Mouse (Mus musculus): ENCODE measurements around the gene Tbc1d12. TPM values are rescaled to one million over a fixed set of nuclear protein-coding genes. Genes with fewer than 3 reads are reported as not detected.
A peak's percentile ranks its signal among the peaks of the same experiment; 100 is the strongest.

Tbc1d12 gene
- polyA plus RNA-seq, 1 experiment from 2014 or later, result 5.7 TPM

DNA sequence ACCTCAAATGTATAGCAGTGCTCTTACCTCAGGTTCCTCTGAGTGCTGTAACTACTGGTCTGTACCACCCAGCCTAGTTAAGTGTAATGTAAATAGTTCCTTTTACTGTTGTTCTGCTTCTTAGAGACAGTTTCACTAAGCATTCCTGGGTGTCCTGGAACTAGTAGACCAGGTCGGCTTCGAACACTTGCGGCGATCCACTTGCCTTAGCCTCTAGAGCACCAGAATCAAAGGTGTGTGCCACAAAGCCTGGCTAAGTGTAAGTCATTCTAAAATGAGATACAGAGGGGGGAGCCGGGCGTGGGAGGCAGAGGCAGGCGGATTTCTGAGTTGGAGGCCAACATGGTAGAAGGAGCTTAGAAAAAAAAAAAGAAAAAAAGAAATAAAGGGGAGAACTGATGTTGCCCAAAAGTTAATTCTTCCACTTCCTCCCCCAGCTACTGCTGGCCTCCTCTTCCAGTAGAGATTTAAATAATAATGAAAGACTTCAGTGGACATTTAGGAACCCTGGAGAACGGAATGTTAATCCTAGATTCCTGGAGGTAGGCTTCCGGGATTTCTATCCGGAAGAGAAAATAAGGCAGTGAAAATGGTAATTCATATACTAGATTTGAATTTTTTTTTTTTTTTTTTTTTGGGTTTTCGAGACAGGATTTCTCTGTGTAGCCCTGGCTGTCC, 92.2 kb downstream of the Tbc1d12 start:
- H3K36me3 ChIP-seq, result no peaks in the 10 kb centered on the region
- 96% methylated on average over 10 of the region's 11 CpGs for WGBS
- no peak overlapping the region for H3K9ac ChIP-seq (replicated peaks)
- H3K27me3 ChIP-seq (replicated peaks), result no peaks in the 10 kb centered on the region
- no peak overlapping the region for H3K27ac ChIP-seq (replicated peaks)
- peaks cover 7% of the 10 kb centered on the region for H3K4me1 ChIP-seq
- H3K4me3 ChIP-seq (replicated peaks), result no peak overlapping the region
- no peak overlapping the region for H3K4me2 ChIP-seq
- no peaks in the 10 kb centered on the region for H3K9me3 ChIP-seq (replicated peaks)
- no peak for ATAC-seq (ENCODE audit: low FRiP score)

DNA sequence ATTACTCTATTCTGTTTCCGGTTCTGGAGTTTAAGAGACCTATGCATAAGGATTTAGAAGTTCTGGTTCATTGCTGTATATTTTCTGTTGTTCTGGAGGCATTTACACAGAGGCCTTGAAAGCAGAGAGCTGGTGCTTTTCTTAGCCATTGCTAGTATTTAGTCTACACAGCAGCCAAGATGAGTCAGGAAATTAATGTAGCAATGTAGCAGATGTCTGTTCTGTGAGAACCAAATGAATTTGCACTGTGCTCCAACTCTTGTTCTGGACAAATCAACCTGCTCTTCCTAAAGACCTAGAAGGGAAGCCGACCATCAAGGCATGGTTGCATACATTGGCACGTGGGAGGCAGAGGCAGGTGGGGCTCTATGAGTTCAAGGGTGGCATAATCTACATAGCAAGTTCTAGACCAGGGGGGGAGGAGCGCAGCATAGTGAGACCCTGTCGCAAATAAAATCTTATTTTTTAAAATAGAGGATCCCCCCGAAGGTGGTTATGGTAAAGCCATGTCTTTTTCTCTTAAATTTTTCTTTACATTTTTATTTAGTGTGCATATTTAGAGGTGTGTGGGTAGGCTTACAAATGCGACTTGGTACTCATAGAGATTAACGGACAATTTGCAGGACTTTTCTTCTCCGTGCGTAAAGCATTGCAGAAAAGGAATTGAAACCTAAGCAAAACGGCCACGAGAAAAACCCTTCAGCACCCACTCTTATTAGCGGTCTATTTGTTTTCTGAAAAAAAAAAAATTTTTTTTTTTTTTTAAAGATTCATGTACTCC, 93.3 kb downstream of the Tbc1d12 start:
- WGBS, result 70% methylated on average over 13 of the region's 13 CpGs
- H3K4me2 ChIP-seq, result peak overlapping the region; percentile 99
- H3K4me3 ChIP-seq (replicated peaks), result peak overlapping the region; percentile 90
- no peaks in the 10 kb centered on the region for H3K36me3 ChIP-seq
- no peak overlapping the region for H3K27ac ChIP-seq (replicated peaks)
- H3K4me1 ChIP-seq, result peaks cover 7% of the 10 kb centered on the region
- H3K9ac ChIP-seq (replicated peaks), result peak overlapping the region; percentile 77; the same call in 1 of the 2 replicates
- no peaks in the 10 kb centered on the region for H3K9me3 ChIP-seq (replicated peaks)
- ATAC-seq (ENCODE audit: low FRiP score), result no peak
- no peaks in the 10 kb centered on the region for H3K27me3 ChIP-seq (replicated peaks)

DNA sequence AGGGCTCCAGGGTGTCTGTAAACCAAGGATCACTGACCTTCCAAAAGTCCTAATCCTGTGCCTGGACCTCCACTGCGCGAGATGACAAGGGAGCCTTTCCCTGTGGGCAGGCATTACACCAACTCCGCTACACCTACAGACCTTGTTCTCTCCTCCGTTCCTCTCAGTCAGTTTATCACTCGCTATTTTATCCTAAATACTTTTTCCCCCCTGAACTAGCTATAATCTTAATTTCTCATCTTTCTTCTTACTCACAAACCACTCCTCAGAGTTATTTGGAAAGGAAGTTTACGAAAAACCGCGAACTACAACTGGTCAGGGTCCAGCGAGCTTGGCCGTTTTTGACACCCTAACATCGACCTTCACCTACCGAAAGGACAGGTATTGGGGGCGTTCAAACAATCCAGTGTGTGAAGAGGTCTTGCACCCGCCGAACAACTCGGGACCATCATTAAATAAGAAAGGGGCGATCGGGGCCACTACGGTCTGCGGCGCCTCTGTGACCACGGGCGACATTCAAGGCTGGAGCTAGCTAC, 93.9 kb downstream of the Tbc1d12 start:
- H3K9ac ChIP-seq (replicated peaks), result peak overlapping the region; percentile 77
- 3% methylated on average over 23 of the region's 23 CpGs for WGBS
- peak; percentile 58 for ATAC-seq (ENCODE audit: low FRiP score)
- H3K4me3 ChIP-seq (replicated peaks), result peak overlapping the region; percentile 90
- H3K9me3 ChIP-seq (replicated peaks), result no peaks in the 10 kb centered on the region
- peak overlapping the region; percentile 74 for H3K27ac ChIP-seq (replicated peaks)
- peaks cover 7% of the 10 kb centered on the region for H3K4me1 ChIP-seq
- peak overlapping the region; percentile 99 for H3K4me2 ChIP-seq
- H3K36me3 ChIP-seq, result no peaks in the 10 kb centered on the region
- H3K27me3 ChIP-seq (replicated peaks), result no peaks in the 10 kb centered on the region

DNA sequence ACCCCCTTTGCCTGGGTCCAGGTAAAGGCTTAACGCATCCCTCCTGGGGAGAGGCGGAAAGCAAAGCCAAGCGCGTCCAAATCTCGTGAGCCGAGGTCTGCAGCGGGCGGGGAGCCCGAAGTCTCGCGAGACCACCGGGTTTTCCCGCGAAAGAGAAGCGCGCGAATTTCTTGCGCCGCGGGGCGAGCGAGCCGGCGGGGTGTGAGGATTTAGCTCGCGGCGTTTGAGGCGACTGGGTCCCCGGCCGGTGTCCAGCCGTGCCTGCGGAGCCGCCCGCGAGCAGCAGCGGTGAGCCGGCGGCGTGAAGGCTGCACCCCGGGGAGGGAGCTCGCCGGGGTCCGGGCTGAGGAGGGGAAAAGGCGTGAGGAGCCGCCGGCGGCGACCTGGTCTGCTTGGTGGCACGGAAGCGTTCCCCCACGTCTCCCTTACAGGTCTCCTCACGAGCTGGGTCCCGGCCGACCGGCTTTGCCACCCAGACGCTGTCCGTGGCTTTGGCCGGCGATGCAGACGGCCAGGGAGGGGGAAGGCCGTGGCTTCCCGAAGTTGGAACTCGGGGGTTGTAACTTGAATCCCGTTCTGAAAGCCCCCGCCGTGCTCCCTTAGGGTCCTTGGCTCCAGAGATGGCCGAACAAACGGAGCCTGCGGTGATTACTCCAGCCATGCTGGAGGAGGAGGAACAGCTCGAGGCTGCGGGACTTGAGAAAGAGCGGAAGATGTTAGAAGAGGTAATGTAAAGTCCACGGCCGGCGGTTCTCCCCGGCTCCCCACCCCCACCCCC, 94.6 kb downstream of the Tbc1d12 start, which contains the start of gene Hells:
Hells (plus strand) TSS at position 128 of the 778 bp plus-strand sequence.
- peak within 1 kb of the TSS; percentile 74 for H3K27ac ChIP-seq (replicated peaks)
- no peaks in the 10 kb centered on the region for H3K36me3 ChIP-seq
- no peaks in the 10 kb centered on the region for H3K9me3 ChIP-seq (replicated peaks)
- no peaks in the 10 kb centered on the region for H3K27me3 ChIP-seq (replicated peaks)
- peak within 1 kb of the TSS; percentile 90 for H3K4me3 ChIP-seq (replicated peaks)
- peak within 1 kb of the TSS; percentile 99 for H3K4me2 ChIP-seq
- H3K9ac ChIP-seq (replicated peaks), result peak within 1 kb of the TSS; percentile 77
- ATAC-seq (ENCODE audit: low FRiP score), result peak; percentile 95
- H3K4me1 ChIP-seq, result peaks cover 7% of the 10 kb centered on the region
- WGBS, result under 1% methylated on average over 72 of the region's 76 CpGs

DNA sequence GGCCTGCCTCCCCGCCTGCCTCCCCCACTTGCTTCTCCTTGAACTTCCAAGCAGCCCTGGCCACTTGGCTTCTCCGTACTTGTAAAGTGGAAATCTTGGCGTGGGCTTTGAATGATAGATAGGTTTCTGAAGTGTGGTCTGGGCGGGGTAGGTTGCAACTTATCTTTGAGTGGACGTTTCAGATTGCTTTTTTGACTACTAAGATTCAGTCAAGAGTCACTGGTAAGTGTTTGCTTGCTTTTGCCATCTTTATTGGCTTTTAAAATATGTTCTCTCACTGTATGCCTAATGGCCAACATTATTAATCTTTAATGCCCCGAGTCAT, 95.1 kb downstream of the Tbc1d12 start:
- Histone ChIP-seq H3K27ac (replicated peaks) (no peak overlapping the region), H3K4me2 (peak overlapping the region; percentile 99), H3K9ac (replicated peaks) (peak overlapping the region; percentile 77), H3K9me3 (replicated peaks) (no peaks in the 10 kb centered on the region), H3K36me3 (no peaks in the 10 kb centered on the region), H3K4me1 (peaks cover 7% of the 10 kb centered on the region), H3K4me3 (replicated peaks) (peak overlapping the region; percentile 90), H3K27me3 (replicated peaks) (no peaks in the 10 kb centered on the region)
- ATAC-seq (ENCODE audit: low FRiP score), result no peak
- 1% methylated on average over 6 of the region's 6 CpGs for WGBS

DNA sequence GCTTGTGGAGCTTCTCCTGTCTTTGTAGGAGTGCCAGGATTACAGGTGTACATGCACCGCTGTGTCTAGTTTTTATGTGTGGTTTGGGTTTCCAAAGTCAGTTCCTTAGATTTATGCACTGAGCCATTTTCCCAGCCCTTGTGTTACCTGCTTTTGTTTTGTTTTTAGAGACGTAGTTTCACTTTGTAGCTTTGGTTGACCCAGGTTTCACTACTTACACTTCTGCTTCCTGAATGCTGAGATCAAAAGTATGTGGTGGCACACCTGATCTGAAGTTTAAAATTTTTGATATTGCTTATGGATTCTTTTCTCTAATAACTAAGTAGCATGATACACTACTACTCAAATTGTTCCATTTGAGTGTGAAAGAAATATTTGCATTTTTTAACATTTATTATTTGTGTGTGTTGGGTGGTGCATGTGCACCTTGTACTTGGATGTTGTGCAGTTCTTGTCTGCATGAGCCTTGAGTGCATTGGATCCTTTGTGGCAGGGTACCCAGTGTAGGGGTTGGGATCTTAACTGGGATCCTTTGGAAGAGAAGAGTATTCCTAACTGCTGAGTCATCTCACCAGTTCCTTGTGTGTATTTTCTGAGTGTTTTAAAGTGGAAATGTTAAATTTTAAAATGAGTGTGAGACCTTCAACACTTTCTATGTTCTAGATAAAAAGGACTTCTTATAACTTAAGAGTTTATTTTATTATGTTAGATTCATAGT, 108.4 kb downstream of the Tbc1d12 start:
- Histone ChIP-seq H3K27ac (replicated peaks) (no peak overlapping the region), H3K36me3 (peaks cover 6% of the 10 kb centered on the region), H3K9ac (replicated peaks) (no peak overlapping the region), H3K4me1 (no peaks in the 10 kb centered on the region), H3K9me3 (replicated peaks) (no peaks in the 10 kb centered on the region), H3K4me2 (no peak overlapping the region), H3K4me3 (replicated peaks) (no peak overlapping the region), H3K27me3 (replicated peaks) (no peaks in the 10 kb centered on the region)
- 91% methylated on average over 2 of the region's 2 CpGs for WGBS
- ATAC-seq (ENCODE audit: low FRiP score), result no peak

Other genes with a start within 250 kb of the Tbc1d12 start
- gene Noc3l, start 17.3 kb upstream of the Tbc1d12 start, polyA plus RNA-seq (2015; fragmentation: Nextera tagmentation; extraction: Ambion mirVana), result 4.3 and 5.3 TPM in 2 replicates
- 7.7 and 18.7 TPM in 2 replicates for gene Hells, start 94.3 kb downstream of the Tbc1d12 start, polyA plus RNA-seq (2015; fragmentation: Nextera tagmentation; extraction: Ambion mirVana)
- 0.11 TPM in 1 of 2 replicates, not detected in the other for gene Cyp2c55, start 170.4 kb downstream of the Tbc1d12 start, polyA plus RNA-seq (2015; fragmentation: Nextera tagmentation; extraction: Ambion mirVana)
- gene Cyp2c65, start 224.4 kb downstream of the Tbc1d12 start, polyA plus RNA-seq (2015; fragmentation: Nextera tagmentation; extraction: Ambion mirVana), result 0.20 TPM in 1 of 2 replicates, not detected in the other

Data from neural tube, embryonic 15.5 days (tissue).